Mouse (Mus musculus): ENCODE measurements at regions not wholly inside any gene's neighbourhood (a gene's known extent, or its start where the extent isn't known, plus 50 kb on each side); places are given as distances from the start of the nearest gene placed in this dataset.

- TF ChIP-seq CTCF (conservative IDR thresholded peaks at IDR 0.05; ENCODE audit: low read length) (no peak), NANOG (IDR thresholded peaks at IDR 0.05; ENCODE audit: borderline replicate concordance, low read length) (no peak), POU5F1 (IDR thresholded peaks at IDR 0.05; ENCODE audit: borderline replicate concordance, low read length) (no peak)
These were observed 213.2 kb downstream of the Icos start for GRCm38 (mm10) chr1:61190921-61191320.
